Mouse (Mus musculus) heart, postnatal 0 days (tissue): ENCODE results near the gene Urb2. TPM values are rescaled to one million over a fixed set of nuclear protein-coding genes. Genes with fewer than 3 reads are reported as not detected.

Experiments
- ATAC-seq: fragments of 200-750 bp; cut with Nextera tagmentation; 2 replicates; pipeline ENCODE4 v1.8.0; 2017; ENCODE audit warnings: low read depth, moderate number of reproducible peaks, moderate library complexity; ENCODE audit not compliant: insufficient read depth
- DNase-seq: peaks from one replicate; pipeline ENCODE4 v3.0.0-alpha.2; 2016; ENCODE audit warnings: low spot score
- H3K27ac ChIP-seq: fragments of 300-500 bp; sonication (generic); 2 replicates; pipeline ENCODE4 v1.5.1; 2014; ENCODE audit warnings: low read depth, mild to moderate bottlenecking
- H3K27me3 ChIP-seq: fragments of 300-500 bp; sonication (generic); 2 replicates; pipeline ENCODE4 v1.6.1; 2014; ENCODE audit warnings: low read length, mixed read lengths; ENCODE audit not compliant: control insufficient read depth, insufficient read depth
- H3K36me3 ChIP-seq: fragments of 300-500 bp; sonication (generic); replicated peaks from 2 replicates; pipeline ENCODE4 v1.6.1; 2014; ENCODE audit warnings: low read length, mixed read lengths; ENCODE audit not compliant: control insufficient read depth, insufficient read depth
- H3K4me1 ChIP-seq: fragments of 300-500 bp; sonication (generic); 2 replicates; pipeline ENCODE4 v1.6.1; 2014; ENCODE audit warnings: antibody characterized with exemption; ENCODE audit not compliant: control insufficient read depth, insufficient read depth
- H3K4me2 ChIP-seq: fragments of 300-500 bp; sonication (generic); 2 replicates; pipeline ENCODE4 v1.6.1; 2014; ENCODE audit warnings: low read depth, mild to moderate bottlenecking, low read length, moderate library complexity
- H3K4me3 ChIP-seq: fragments of 300-500 bp; sonication (generic); 2 replicates; pipeline ENCODE4 v1.5.1; 2014; ENCODE audit warnings: low read depth, low read length
- H3K9ac ChIP-seq: fragments of 300-500 bp; sonication (generic); replicated peaks from 2 replicates; pipeline ENCODE4 v1.6.1; 2014; ENCODE audit warnings: low read depth, low read length, mixed read lengths
- H3K9me3 ChIP-seq: fragments of 300-500 bp; sonication (generic); replicated peaks from 2 replicates; pipeline ENCODE4 v1.6.1; 2016; ENCODE audit warnings: low read length; ENCODE audit not compliant: control insufficient read depth
- CTCF ChIP-seq: IDR thresholded peaks from 2 replicates; pipeline ENCODE4 v1.5.1; 2016; ENCODE audit warnings: antibody characterized with exemption, control low read depth, low read depth
- EP300 ChIP-seq: IDR thresholded peaks from 2 replicates; pipeline ENCODE4 v1.6.1; 2016; ENCODE audit warnings: antibody characterized with exemption, low read depth
- WGBS: fragments of 180-500 bp; shearing (Covaris S2); extraction: QIAGEN DNeasy Blood & Tissue Kit; methylation state at CpG from one replicate; pipeline ENCODE4 v1.1.7; 2014; 5-methylcytosine and 5-hydroxymethylcytosine counted together
- polyA plus RNA-seq: library from polyadenylated mRNA; unstranded; fragments of >200 nt; fragmentation: Nextera tagmentation; extraction: Ambion mirVana; gene quantifications from 2 replicates; pipeline ENCODE4 v1.2.1, GENCODE M21; 2015
- total RNA-seq: library from RNA; depleted of rRNA; stranded (reverse); fragments of >200 nt; gene quantifications from 2 replicates; pipeline ENCODE4 v1.2.3, GENCODE M21; 2014; ENCODE audit warnings: low replicate concordance

Gene Urb2
- total and polyA plus RNA-seq, 2 experiments from 2014 or later, result 0.97 to 9.8 TPM

DNA sequence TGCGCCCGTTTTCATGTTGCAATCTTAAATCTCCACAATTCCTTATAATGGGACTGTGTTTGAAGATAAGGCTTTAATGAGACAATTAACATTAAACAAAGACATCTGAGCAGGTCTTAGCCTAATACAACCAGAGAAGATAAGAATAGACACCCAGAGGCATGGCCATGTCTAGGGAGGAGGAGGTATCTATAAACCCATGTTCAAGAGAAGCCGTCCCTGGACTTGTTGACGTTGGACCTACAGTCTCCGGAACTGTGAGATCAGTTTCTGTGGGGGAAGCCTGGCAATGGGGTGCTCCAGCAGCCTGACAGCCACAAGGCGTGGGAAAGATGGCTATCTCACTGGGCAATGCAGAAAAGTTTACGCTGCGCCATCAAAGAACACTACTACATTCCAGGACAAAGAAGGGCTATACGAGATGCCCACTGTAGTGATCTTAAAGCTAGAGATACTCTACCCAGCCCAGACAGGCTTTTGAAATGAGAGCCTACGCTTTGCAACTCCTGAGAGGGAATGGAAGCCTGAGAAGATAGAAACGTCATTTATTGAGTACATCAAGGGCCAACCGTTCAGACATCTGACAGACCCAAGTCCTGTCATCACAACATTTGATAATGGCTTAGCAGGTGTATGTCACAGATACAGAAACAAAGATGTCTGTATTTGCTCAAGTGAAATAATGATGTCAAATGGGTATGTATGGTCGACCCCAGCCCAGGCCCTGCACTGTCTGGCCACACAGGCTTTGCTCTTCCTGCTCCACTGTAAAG, 30.8 kb upstream of the Urb2 start:
- Histone ChIP-seq H3K9me3 (no peaks in the 10 kb centered on the region), H3K9ac (no peak overlapping the region), H3K36me3 (peaks cover 9% of the 10 kb centered on the region; the same call in 1 of the 2 replicates), H3K4me2 (no peak overlapping the region), H3K27ac (no peak overlapping the region), H3K4me1 (peaks cover 9% of the 10 kb centered on the region), H3K4me3 (no peak overlapping the region), H3K27me3 (no peaks in the 10 kb centered on the region)
- TF ChIP-seq EP300 (no peak), CTCF (no peak)
- WGBS, result 58% methylated on average over 13 of the region's 13 CpGs
- no peak for ATAC-seq
- DNase-seq, result no peak

DNA sequence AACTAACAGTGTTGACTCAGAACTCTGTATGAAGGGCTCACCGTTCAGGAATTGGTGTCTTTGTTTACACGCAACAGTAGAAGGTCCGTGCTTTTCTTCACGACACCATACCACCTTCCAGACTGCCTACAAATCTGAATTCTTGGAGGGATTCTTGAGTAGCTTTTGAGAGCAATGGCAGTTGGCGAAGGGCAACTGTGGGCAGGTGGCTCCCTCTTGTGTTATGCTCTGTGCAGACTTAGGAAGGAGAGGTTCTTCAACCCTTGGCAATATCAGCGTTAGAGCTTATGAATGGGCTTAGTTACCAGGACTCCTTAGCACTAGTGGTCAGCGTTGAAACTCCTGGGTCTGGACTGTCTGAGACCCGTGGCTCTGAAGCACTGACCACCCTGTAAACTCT, 28.7 kb upstream of the Urb2 start:
- peaks cover 25% of the 10 kb centered on the region for H3K36me3 ChIP-seq
- no peak for TF ChIP-seq EP300
- peak; percentile 42 for TF ChIP-seq CTCF
- no peak overlapping the region for H3K27ac ChIP-seq
- DNase-seq (no peak), ATAC-seq (no peak)
- no peaks in the 10 kb centered on the region for H3K9me3 ChIP-seq
- H3K9ac ChIP-seq, result no peak overlapping the region
- 74% methylated on average over 8 of the region's 8 CpGs for WGBS
- H3K4me2 ChIP-seq, result no peak overlapping the region
- peaks cover 9% of the 10 kb centered on the region for H3K4me1 ChIP-seq
- no peaks in the 10 kb centered on the region for H3K27me3 ChIP-seq
- no peak overlapping the region for H3K4me3 ChIP-seq

DNA sequence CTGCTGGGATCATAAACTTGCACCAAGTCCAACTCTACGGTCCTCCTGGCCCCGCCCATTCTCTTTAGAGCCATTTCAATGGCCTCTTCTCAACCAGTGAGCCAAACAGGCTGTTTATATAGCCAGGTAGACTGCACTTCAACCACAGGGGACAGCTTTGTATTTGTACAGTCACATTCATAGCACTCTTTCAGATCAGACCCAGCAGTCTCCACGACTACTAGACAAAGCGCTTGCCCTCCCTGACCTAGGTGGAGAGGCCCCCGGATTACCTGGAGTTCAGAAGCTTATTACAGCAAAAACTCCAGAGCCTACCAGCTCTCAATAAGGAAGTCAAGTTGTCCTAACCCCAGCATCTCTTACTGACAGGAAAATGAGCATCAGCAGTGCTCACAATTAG, 27.7 kb upstream of the Urb2 start:
- no peaks in the 10 kb centered on the region for H3K27me3 ChIP-seq
- H3K36me3 ChIP-seq, result peaks cover 34% of the 10 kb centered on the region
- no peaks in the 10 kb centered on the region for H3K9me3 ChIP-seq
- peaks cover 9% of the 10 kb centered on the region for H3K4me1 ChIP-seq
- H3K4me2 ChIP-seq, result no peak overlapping the region
- ATAC-seq (no peak), DNase-seq (no peak)
- TF ChIP-seq EP300 (no peak), CTCF (no peak)
- no peak overlapping the region for H3K27ac ChIP-seq
- H3K4me3 ChIP-seq, result no peak overlapping the region
- H3K9ac ChIP-seq, result no peak overlapping the region
- 92% methylated on average over 5 of the region's 5 CpGs for WGBS

DNA sequence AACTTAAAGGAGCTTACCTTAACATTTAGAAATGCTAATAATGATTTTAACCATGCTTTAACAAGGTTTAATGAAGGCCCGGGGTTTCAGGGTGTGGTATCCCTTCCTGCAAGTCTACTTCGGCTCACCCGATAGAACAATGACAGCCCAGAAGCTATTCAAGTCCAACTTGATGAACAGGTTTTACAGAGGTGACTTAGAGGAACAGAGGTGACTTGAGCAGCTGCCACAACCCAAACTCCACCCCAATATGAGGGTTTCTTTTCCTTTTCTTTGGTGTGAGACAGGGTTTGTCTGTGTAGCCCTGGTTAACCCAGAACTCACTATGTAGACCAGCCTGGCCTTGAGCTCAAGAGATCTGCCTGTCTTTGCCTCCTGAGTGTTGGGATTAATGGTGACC, 27.3 kb upstream of the Urb2 start:
- no peak for DNase-seq
- no peaks in the 10 kb centered on the region for H3K27me3 ChIP-seq

DNA sequence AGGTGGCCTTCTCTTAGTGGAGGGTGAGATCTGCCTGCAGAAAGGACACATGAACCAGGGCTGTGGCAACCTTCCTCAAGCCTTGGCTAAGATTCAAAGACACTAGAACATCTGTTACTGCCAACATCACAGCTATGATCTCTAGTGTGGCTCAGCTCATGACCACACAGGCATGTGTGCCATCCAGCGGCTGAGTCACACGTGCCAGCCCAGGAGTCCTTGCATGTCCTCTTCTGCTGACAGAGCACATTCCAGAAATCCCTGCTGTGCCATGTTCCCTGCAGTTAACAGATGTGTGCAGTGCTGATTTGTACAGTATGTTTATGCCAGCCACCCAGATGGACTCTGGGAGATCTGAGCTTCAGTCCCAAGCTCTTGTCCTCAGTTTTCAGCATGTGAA, 21.7 kb upstream of the Urb2 start:
- H3K4me3 ChIP-seq, result no peak overlapping the region
- H3K27me3 ChIP-seq, result no peaks in the 10 kb centered on the region
- 45% methylated on average over 2 of the region's 2 CpGs for WGBS
- DNase-seq (peak; percentile 49), ATAC-seq (peak; percentile 88)
- H3K4me1 ChIP-seq, result peaks cover 15% of the 10 kb centered on the region
- TF ChIP-seq CTCF (no peak), EP300 (no peak)
- no peaks in the 10 kb centered on the region for H3K9me3 ChIP-seq
- H3K4me2 ChIP-seq, result no peak overlapping the region
- peak overlapping the region; percentile 57 for H3K27ac ChIP-seq
- peaks cover 89% of the 10 kb centered on the region for H3K36me3 ChIP-seq
- no peak overlapping the region for H3K9ac ChIP-seq

More for the DNA sequence above, 27.3 kb upstream of the Urb2 start:
- TF ChIP-seq EP300 (no peak), CTCF (no peak)
- Histone ChIP-seq H3K9ac (no peak overlapping the region), H3K4me1 (peaks cover 6% of the 10 kb centered on the region), H3K36me3 (peaks cover 38% of the 10 kb centered on the region), H3K4me2 (no peak overlapping the region), H3K9me3 (no peaks in the 10 kb centered on the region), H3K27ac (no peak overlapping the region), H3K4me3 (no peak overlapping the region)
- ATAC-seq, result no peak
- 94% methylated on average over 3 of the region's 3 CpGs for WGBS

DNA sequence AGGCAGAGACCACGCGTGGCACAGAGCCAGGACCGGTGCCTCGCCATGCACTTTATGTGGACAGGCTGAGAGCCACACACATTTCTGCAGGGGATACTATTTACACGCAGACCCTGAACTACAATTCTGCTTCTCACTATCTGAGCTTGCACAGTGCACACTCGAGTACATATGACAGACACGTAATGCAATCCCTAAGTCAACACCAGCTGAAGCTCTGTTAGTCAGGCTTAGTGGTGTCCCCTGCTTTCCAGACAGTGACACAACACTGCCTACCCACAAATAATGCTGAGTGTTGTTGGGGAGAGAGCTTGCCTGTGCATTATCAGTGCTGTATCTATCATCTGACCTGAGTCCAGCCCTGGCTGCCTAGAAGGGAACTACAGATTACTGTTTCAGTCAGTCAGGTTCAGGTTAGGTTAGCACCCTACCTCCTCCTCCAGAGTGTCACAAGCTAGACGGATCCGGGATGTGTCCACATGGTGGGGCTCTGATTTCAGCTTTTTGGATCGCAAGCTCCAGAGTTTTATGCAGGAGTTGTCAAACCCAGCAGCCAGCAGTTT, 18.7 kb upstream of the Urb2 start:
- 87% methylated on average over 10 of the region's 10 CpGs for WGBS
- peaks cover 94% of the 10 kb centered on the region for H3K36me3 ChIP-seq
- no peak for DNase-seq

More for the DNA sequence above, 18.7 kb upstream of the Urb2 start:
- no peaks in the 10 kb centered on the region for H3K9me3 ChIP-seq
- H3K4me3 ChIP-seq, result no peak overlapping the region
- no peak overlapping the region for H3K9ac ChIP-seq
- no peak for ATAC-seq
- H3K4me2 ChIP-seq, result no peak overlapping the region
- peaks cover 15% of the 10 kb centered on the region for H3K4me1 ChIP-seq
- H3K27me3 ChIP-seq, result no peaks in the 10 kb centered on the region
- TF ChIP-seq CTCF (no peak), EP300 (no peak)
- H3K27ac ChIP-seq, result no peak overlapping the region
